Mouse (Mus musculus) c-Kit-positive CD71-negative TER-119-negative erythroid progenitor cells, embryonic 14.5 days (primary cell): ENCODE measurements around the gene Acat1.

Experiments
- DNase-seq: peaks from one replicate; pipeline ENCODE4 v3.0.0-alpha.2; 2013; ENCODE audit warnings: low read depth

The Acat1 gene

DNA sequence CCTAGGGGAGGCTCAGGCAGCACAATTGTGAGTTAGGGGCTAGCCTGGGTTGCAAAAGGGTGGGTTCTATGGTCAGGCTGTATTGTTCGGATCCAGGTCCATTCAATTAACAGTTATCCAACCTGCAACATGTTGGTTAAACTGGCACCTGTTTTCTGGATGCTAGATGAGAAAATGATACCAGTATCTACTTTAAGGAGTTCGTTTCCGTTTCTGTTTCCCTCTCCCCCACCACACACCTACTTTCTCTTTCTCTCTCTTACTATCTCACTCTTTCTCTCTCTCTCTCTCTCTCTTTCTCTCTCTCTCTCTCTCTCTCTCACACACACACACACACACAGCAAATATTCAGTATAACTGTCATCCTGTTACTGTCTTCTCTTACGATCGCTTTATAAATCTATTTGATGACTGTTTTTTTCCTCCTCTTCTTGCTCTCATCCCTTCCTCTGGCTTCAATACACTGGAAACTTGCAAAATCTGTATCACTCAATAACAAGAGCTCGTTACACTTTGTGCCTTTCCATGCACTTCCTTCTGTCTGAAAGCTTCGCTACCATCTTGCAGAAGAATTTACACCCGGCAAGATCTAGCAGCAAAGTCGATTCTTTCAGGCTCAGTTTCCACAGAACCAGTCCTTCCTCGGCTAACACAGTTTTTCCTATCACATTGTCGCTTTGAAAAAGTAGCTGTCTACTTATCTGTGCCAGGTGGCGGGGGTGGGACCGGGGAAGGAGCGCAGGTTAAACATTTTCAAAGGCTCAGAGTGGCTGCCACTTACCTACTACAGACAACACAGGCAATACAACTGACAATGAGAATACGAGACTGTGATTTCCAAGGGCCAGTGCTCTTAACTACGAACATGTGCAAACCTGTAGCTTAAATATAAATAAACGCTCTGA is 74.5 kb downstream of the Acat1 start:
- peak; percentile 3 for DNase-seq
